Mouse (Mus musculus) yolk sac, embryonic 10.5 days (tissue): ENCODE results near the gene Nolc1.

Experiments used
- DNase-seq: peaks from one replicate; pipeline ENCODE4 v3.0.0-alpha.2; 2017; ENCODE audit warnings: low spot score

Gene Nolc1

DNA sequence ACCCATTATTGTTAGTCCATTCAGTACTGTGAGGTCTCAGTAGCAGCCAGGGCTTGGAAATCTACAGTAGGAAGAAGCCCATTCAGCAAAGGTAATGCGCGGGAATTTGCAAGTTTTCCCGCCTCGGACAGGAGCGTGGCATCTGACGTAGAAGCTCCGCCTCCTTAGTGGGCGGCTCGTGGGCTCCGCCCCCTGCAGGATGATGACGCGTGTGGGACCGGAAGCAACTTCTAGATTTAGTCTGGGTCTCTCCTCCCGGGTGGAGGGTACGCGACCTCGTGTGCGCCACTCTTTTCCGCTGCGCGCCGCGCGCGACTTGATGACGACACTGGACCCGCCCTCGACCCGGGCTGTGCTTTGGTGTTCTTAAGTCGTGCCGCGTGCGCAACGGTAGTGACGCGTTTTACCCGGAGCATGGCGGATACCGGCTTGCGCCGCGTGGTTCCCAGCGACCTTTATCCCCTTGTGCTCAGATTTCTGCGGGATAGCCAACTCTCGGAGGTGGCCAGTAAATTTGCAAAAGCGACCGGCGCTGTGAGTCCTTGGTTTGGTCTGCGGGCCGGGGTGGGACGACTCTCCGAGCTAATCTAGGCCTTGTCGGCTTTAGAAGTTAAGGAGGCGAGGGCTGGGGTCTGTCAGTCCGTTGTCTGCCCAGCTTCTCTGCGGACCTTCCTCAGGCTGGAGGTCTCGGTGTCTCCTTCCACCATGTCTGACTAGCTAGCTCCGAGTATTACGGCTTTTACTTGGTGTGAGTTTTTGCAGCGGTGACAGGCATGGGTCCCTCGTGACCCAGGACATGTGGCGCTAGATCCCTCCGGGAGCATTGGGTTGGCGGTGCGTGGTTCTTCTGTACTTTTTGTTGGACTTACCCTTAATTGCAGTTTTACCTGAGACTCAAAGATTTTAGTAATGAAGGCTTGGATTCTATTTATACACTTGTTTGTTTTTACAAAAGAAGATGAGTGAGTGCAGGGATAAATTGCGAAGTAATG lies at the start of gene Nolc1:
Gene Nolc1, plus strand, starts transcription at position 248 of the 992 bp plus-strand sequence.
- DNase-seq = peak; percentile 99

DNA sequence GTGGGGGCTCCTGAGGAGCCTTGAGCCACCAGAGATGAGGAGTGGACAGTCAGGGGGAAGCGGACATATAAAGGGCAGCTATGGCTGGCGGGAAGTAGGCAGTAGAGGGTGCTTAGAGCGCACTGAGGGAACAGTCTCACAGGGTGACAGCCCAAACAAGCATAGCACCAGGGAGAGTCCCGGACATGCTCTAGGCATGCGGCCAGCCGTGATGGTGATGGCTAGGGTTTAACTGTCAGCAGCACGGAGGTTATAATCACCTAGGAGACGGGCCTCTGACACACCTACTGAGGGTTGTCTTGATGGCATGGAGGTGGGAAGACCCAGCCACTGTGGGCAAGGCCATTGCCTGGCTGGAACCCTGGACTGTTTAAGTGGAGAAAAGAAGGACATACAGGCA lies 49.1 kb upstream of the Nolc1 start:
- no peak for DNase-seq

DNA sequence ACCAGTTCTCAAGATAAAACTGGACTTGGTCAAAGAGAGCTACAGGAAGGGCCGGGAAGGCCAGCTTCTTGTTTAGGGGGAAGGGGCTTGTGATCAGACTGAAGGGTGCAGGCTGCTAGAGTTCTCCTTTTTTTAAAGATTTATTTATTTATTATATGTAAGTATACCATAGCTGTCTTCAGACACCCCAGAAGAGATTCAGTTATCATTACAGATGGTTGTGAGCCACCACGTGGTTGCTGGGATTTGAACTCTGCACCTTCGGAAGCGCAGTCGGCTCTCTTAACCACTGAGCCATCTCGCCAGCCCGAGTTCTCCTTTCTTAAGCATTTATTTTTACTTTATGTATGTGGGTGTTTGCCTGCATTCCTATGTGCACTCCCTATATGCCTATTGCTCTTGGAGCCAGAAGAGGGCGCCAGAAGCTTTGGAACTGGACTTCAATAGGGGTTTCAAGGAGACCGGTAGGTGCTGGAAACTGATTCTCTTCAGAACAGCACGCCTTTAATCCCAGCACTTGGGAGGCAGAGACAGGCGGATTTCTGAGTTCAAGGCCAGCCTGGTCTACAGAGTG lies 46.8 kb upstream of the Nolc1 start:
- DNase-seq = no peak

DNA sequence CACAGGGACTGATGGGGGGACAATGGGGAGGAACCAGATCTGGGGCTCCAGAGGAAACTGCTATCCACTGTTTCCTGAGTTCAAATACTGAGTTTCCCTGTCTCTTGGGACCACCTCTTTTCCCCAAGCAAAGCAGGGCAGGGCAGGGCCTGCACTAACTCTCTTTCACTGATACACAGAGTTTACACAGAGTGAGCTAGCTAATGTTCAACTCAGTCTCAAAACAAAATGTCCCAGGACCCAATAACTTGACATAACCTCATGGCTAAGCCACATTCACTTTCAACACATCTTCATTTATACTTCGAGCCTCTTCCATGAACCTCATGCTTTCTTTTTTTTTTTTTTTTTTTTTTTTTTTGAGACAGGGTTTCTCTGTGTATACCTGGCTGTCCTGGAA lies 46.0 kb upstream of the Nolc1 start:
- DNase-seq = no peak

DNA sequence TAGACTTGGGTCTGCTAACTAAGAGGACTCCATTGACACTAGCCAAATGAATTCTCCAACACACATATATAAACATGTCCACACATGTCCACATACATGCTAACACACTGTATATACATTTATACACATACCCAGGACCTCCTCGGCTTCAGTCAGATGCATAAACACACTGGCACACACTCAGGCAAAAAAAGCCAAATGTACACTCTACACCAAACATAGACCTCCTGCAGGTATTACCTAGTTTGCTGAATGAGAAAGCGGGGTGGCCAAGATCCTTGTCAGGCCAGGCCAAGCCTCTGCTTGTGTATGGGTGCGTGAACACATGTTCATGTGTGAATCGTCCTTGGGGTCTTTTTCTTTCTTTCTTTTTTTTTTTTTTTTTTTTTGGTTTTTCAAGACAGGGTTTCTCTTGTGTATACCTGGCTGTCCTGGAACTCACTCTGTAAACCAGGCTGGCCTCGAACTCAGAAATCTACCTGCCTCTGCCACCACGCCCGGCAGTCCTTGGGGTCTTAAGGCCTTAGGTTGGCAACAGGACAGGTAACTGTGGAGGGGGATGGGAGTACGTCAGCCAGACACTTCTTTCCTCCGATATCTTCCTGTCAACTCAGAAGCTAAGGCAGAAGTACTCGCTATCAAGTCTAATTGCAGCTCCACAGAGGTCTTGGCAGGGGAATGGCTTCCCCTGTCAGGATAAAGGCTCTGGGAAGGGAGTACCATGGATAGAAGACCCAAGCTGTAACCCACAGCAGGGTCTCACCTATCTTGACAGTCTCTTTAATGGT lies 45.3 kb upstream of the Nolc1 start:
- no peak for DNase-seq

DNA sequence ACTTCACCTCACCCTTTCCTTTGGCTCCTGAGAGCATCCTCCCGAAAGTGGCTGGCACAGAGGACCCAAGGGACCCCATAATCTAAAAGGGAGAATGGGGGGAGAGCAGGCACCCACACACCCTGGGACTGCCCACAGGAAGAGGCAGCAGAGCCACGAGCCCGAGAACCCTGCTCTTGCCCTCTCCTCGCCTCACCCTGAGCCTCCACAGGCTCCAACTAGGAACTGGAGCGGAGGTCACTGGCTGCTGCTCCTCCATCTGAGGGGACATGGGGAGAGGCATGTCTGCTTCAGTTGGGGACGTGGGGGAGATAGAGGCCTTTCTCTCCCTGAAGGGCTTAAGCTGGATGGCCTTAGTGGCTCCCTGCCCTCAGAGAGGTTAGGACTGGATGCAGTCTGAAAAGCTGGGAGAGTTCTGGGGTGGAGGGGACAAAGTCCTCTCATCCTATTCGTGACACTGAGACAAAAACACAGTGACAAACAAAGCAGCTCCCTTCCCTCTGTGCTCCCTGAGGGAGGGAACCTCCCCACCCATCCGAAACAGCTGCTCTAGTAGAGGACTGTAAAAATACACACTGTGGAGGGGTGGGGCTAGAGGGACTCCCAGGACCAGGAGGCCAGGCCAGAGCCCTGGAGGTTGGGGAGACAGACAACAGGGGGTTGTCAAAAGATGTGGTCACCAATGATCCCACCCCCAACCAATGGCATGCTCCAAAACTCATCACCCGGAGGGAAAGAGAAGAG lies 43.8 kb upstream of the Nolc1 start:
- DNase-seq = no peak

DNA sequence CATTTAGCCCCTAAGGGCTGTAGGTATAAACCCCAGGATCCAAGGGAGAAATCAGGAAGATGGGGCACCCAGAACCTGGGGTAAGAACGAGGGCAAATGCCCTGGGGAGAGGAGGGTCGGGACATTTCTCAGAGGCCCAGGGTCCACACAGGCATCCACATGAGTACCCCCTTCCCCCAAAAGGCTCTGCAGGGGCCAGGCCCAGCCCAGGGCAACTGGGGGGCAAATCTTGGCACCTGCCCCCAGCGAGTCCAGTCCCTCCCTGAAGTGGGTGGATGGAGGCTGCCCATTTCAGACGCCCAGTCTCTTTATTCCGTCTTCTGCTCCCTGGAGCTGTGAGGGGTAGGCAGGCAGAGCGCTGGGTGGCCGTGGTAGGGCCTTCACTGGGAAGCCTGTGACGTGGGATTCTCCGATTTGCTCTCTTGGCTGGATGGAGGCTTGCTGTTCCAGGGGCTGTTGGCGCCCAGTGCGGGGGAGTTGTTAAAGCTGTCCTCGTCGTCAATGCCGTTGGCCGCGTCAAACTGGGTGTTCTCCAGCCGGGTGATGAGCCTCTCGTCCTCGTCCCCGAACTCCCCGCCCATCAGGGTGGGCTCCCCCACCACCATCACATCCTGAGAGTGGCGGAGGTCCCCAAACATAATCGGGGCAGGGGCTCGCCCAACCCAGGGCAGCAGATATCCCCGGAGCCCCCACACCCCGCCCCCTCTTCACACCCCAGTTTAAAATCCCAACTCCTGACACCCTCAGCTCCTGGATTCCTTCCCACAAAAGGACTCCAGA lies 42.7 kb upstream of the Nolc1 start:
- DNase-seq = no peak

DNA sequence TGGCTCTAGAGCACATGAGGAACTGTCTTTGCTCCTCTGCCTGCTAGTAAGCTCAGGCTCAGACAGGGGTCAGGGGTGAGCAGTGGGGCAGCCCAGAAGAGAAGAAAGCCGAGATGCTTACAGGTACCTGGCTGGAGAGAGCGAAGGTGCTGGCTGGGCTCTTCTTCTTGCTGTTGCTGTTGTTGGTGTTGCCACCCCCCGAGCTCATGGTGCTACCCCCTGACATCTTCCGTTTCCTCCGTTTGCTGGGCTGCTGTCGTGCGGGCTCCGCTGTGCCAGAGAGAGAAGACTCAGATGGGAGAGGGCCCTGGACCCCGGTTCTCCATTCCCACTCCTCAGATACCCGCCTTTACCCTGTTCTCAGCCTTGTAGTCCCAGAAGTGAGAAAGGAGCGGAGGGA lies 41.8 kb upstream of the Nolc1 start:
- no peak for DNase-seq

DNA sequence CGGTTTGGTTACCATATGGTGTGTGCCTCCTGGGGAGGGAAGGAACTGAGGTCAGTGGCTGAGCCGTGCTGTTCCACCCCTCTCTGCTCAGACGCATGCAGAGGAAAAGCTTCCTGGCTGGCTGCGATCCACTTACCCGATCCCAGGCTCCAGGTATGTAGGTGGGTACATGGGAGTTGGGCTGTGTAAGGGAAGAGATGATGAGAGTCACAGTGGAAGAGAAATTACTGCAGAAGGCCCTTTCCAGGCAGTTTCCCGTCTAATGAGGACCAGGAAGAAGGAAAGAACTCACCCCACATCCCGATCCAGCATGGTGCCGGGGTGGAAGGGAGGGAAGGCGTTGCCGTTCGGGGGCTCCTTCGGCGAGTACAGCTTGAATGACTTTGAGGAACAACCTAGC lies 39.7 kb upstream of the Nolc1 start:
- no peak for DNase-seq

DNA sequence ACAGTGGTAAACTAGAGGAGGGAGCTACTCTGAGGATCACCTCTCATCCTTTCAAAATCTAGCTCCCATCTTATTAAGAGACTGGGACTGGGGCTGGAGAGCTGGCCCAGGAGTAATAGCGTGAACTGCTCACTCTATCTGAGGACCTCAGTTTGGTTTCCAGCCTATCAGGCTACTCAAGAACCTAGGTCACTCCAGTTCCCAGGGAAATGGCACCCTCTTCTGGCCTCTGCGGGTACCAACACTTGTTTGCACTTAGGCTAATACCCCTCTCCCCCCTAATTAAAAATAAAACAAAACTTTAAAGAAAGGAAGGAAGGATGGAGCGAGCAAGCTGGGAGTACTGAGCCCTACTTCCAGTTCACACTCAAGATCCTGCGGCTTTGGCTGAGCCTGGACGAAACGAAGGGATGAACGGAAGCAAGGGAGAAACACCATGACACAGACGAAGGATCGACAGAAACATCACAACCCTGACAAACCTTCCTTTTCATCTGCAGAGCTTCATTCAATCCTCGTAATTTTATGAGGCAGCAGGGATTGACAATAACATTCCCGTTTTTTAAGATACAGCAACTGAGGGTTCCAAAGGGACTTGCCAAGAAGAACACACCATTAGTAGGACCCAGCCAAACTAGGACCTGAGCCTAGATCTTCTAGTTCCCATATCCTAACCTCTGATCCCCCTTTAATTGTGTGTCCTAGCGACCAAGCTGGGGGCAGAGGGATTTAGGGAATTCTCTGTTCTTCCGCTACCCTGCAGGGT lies 39.0 kb upstream of the Nolc1 start:
- no peak for DNase-seq

DNA sequence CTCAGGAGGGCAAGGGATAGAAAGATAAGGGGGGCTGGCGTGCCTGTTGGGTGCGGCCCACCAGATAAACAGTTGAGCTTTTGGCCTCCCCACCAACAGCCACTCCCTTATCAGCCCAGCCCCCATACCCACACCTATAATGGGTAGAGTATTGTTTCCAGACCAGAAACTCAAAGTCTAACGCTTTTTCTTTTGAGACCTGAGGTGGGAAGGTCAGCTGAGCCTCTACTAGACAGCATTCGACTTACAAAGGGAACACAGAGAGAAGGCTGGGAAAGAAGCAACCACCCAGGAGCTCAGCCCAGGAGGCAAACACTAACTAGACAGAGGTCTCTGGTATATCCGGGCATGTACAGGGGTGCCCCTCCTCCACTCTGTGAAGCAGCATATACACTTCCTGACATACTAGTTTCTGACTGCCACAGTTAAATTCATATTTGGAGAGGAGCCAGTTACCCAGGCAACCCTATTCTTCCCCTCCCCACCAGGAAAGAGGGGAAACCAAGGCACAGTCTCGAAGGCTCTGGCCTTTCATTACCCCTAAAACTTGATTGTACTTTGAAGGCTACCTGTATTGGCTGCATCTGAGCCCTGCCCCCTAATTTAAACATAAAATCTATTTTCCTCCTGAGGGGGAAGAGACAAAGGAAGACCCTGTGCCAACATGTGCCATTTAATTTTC lies 38.3 kb upstream of the Nolc1 start:
- peak; percentile 29 for DNase-seq

DNA sequence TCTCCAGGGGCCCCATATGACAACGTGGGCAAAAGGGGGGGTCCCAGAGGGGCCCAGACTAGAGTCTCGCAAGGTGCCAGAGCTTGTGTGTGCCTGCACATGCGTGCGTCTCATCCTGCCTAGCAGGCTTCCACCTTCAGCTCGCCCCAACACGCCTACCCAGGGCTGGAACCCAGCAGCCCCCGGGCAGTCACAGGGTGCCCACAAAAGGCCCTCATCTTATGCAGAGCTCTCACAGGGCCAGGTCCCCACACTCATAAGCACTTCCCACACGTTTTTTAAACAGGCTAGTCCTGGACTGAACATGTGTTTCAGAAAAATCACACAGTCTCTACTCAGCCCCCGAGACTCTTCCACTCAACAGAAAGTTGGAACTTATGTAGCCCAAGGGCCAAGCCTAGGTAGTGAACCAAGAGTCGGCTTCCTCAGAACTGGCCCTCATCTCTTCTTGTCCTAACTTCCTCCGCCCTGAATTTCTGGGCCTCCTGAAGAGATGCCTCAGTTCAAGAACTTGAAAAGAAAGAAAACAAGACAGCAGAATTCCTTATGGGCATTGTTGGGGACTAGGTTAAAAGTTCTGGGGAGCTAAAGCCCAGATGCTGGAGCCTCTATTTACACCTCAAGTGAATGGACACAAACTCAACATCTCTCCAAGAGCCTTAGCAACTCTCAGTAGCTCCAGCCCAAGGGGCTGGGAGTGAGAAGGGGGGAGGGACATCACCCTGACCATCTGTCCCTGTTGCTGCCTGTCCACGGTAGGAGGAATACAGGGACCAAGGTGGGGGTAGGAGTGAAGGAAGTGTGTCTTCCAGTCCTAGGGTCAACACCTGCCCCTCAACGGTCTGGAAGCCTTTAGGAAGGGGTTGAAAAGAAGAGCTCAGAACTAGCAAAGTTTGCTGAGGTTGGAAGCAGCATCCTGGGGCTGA lies 37.5 kb upstream of the Nolc1 start:
- no peak for DNase-seq

DNA sequence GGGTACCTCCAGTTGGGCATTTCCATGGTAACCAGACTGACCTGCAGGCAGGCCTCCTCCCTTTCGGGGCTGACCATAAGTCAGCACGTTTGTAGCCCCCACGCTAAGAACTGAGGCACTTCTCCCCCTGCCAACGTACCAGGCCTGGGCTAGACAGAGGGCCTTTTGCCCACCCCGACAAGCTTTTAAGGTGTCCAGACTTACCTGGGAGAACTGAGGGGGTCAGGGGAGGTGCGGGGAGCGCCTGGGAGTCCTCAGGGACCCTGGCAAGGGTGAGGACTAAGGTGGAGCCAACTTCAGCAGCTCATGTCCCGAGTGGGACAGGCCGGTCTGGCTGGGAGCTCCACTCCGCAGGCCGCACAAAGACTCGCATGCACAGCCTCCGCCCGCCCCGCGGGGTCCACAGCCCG lies 36.8 kb upstream of the Nolc1 start:
- DNase-seq = peak; percentile 25

DNA sequence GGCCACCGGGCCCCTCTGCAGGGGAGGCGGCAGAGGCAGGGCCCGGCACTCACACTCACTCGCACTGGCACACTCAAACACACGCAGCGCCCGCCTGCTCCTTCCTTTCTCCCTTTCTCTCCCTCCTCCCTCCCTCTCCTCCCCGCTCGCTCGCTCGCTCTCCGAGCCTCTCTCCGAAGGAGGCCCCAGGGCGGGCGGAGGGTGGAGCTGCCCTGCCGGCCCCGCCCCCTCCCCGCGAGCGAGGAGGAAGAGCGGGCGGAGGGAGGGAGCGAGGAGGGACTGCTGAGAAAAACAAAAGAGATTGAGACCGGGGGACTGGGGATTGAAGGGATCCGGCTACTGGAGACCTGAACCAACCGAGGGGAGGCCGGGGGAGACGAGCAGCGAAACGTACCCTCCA lies 36.2 kb upstream of the Nolc1 start:
- peak; percentile 92 for DNase-seq

DNA sequence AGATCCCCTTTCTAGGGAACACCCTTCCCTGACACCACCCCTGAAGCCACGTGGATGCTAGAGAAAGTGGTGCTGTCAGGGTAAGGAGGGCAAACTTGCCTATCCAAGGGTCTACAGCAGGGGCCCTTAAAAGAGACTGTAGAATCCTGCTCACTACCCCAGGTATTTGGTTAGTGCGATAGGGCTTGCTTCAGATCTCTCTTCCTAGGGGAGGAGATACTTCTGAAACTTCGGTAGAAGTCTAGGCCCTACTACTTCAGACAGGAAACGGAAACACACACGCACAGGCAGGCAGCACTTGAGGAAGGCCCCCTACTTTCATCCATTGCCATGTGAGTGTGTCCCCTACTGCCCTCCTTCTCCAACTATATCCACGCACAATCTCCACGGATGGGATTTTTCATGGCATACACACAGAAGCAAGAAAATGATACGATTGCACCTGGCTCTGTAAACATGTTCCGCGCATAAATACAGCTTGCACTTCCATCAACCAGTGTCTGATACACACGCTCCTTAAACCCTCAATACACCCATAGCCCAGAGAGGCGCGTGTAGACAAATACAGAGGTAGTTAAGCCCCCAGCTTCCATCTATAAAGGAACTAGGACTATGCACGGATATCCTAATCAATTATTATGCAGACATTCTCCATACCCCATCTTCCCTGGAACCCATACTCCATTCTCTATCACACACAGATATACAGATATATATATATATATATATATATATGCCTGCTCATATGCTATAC lies 35.3 kb upstream of the Nolc1 start:
- DNase-seq = no peak

DNA sequence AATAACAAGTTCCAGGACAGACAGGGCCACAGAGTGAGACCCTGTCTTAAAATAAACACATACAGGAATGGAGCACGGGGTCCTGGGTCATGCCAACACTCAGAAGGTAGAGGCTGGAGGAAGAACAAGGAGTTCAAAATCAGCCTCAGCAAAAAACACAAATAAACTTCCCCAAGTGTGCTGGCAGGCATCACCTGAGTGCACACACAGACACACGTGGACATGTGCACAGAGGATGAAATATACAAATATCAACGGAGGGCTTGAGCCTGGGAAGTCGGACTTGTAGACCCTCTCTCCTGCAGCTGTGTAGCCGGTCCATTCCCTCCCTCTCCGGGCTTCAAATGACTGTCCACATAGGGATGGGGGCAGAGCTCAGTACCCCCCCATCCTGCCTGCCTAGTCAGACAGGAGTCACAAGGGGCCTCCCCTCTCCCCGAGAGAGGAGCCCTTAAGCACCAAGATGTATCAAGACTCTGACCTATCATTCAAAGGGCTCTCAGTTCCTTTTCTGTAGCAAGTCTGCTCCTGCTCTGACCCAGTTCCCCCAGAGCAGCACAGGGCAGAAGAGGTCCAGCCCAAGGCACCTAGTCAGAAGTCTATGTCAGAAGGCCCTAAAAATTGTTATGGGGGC lies 34.2 kb upstream of the Nolc1 start:
- no peak for DNase-seq

DNA sequence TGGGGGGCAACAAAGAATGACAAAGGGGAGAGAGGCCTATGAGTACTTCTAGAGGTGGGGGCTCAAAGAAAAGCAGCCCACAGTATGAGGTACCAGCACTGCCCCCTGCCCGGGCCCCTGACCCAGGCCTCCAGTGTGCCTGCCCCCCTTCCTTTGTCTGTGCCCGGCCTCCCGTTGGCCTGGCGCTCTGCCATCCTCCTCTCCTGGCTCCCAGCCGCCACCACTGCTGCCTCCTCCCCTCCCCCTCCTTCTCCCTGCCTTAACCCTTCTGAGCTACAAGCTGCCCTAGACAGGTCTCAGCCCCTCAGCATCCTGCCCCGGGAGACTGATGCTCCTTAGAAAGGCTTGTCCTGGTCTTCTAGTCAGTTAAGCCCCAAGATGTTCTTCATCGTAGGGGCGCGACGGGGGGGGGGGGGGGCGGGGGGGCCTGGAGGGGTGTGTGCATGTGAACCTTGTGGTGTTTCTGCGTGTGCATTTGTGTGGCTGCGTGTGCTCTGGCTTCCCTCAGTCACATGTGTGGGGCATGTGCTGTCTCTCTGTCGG lies 33.7 kb upstream of the Nolc1 start:
- DNase-seq = peak; percentile 39
